Comparison of ENCODE assay signal across 8 mouse cellular contexts in the genomic region with DNA sequence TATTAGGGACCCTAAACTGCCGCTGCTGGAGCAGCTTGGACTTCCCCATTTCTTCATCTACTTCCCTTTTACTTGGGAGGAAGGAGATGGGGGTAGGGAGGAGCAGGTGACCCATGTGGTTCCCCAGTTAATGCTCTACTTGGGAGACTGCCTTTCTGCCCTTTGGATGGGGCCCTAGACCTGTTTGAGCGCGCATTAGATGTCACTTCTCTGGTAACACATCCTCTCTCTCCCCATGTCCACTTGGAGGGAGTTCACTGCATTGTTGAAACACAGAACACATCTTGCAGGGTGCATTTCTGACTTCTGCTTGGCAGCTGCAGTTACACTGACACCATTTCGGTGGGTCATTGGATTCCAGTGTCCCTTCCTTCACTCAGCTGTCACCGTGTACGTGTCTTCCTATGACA. TPM values are rescaled to one million over a fixed set of nuclear protein-coding genes. Genes with fewer than 3 reads are reported as not detected.
DNase-seq lines count a peak whose midpoint lies in the region; ATAC-seq and TF ChIP-seq lines count a peak whose summit lies in the region.

No protein-coding gene starts in this region.

- no peaks in the 10 kb centered on the region for H3K36me3 ChIP-seq in kidney, embryonic 14.5 days (ENCODE audit: control insufficient read depth, insufficient read depth, low read length)
- no peaks in the 10 kb centered on the region for H3K36me3 ChIP-seq in hindbrain, embryonic 11.5 days (ENCODE audit: control insufficient read depth, insufficient read depth, low read length)
- no peaks in the 10 kb centered on the region for H3K36me3 ChIP-seq in liver, postnatal 0 days (replicated peaks; ENCODE audit: insufficient read depth, low read length)
- peaks cover 4% of the 10 kb centered on the region; the same call in 1 of the 2 replicates for H3K36me3 ChIP-seq in stomach, embryonic 14.5 days (ENCODE audit: control insufficient read depth, insufficient read depth, low read length)

- H3K4me3 ChIP-seq in kidney, embryonic 14.5 days (ENCODE audit: low read length), result no peak overlapping the region
- no peak overlapping the region for H3K4me3 ChIP-seq in hindbrain, embryonic 11.5 days (ENCODE audit: low read depth, low read length)
- H3K4me3 ChIP-seq in liver, postnatal 0 days (ENCODE audit: low read depth, low read length), result peak overlapping the region; percentile 56; the same call in 1 of the 2 replicates
- H3K4me3 ChIP-seq in stomach, embryonic 14.5 days (ENCODE audit: low read depth, low read length), result no peak overlapping the region

- H3K27me3 ChIP-seq in kidney, embryonic 14.5 days (ENCODE audit: control insufficient read depth, insufficient read depth, low read length), result 0 out of 2 replicates have a peak, but pooled peaks cover 3% of the 10 kb centered on the region
- no peaks in the 10 kb centered on the region; the same call in 1 of the 2 replicates for H3K27me3 ChIP-seq in hindbrain, embryonic 11.5 days (ENCODE audit: control insufficient read depth, insufficient read depth, low read length)
- H3K27me3 ChIP-seq in liver, postnatal 0 days (ENCODE audit: insufficient read depth, low read length), result peaks cover 8% of the 10 kb centered on the region; the same call in 1 of the 2 replicates
- H3K27me3 ChIP-seq in stomach, embryonic 14.5 days (ENCODE audit: control insufficient read depth, insufficient read depth, low read length), result no peaks in the 10 kb centered on the region

- H3K27ac ChIP-seq in kidney, embryonic 14.5 days (ENCODE audit: low read depth, low read length), result no peak overlapping the region
- H3K27ac ChIP-seq in hindbrain, embryonic 11.5 days (ENCODE audit: low read depth, low read length), result no peak overlapping the region
- H3K27ac ChIP-seq in liver, postnatal 0 days (ENCODE audit: low read depth), result peak overlapping the region; percentile 81
- H3K27ac ChIP-seq in stomach, embryonic 14.5 days (ENCODE audit: low read length), result peak overlapping the region; percentile 22; the same call in 1 of the 2 replicates

- H3K9ac ChIP-seq in kidney, embryonic 14.5 days (ENCODE audit: low read depth, low read length), result no peak overlapping the region
- no peak overlapping the region for H3K9ac ChIP-seq in hindbrain, embryonic 11.5 days (ENCODE audit: low read depth, low read length)
- no peak overlapping the region for H3K9ac ChIP-seq in liver, postnatal 0 days (replicated peaks)
- H3K9ac ChIP-seq in stomach, embryonic 14.5 days (replicated peaks; ENCODE audit: low read depth, low read length), result no peak overlapping the region

- no peak for TF ChIP-seq EP300 in liver, postnatal 0 days (IDR thresholded peaks at IDR 0.05; ENCODE audit: low read depth)

- no peak overlapping the region for H3K4me2 ChIP-seq in kidney, embryonic 14.5 days (replicated peaks; ENCODE audit: low read depth, low read length)
- peak overlapping the region; percentile 7; the same call in 1 of the 2 replicates for H3K4me2 ChIP-seq in hindbrain, embryonic 11.5 days (replicated peaks; ENCODE audit: low read depth, low read length)
- peak overlapping the region; percentile 67 for H3K4me2 ChIP-seq in liver, postnatal 0 days (ENCODE audit: low read depth, low read length)
- no peak overlapping the region; the same call in 1 of the 2 replicates for H3K4me2 ChIP-seq in stomach, embryonic 14.5 days (replicated peaks; ENCODE audit: low read depth, low read length)

- 49% methylated on average over 6 of the region's 6 CpGs for WGBS in kidney, embryonic 14.5 days
- WGBS in hindbrain, embryonic 11.5 days, result 45% methylated on average over 6 of the region's 6 CpGs
- 21% methylated on average over 6 of the region's 6 CpGs for WGBS in liver, postnatal 0 days (ENCODE audit: insufficient replicate concordance)
- 38% methylated on average over 6 of the region's 6 CpGs for WGBS in stomach, embryonic 14.5 days

- ATAC-seq in kidney, embryonic 14.5 days (ENCODE audit: low FRiP score, low TSS enrichment), result no peak
- peak; percentile 37 for ATAC-seq in common myeloid progenitor, adult 5-6 weeks (replicated peaks; ENCODE audit: low read depth, poor library complexity, severe bottlenecking)
- ATAC-seq in hindbrain, embryonic 11.5 days (ENCODE audit: low FRiP score), result no peak
- peak; percentile 57 for ATAC-seq in liver, postnatal 0 days
- ATAC-seq in stomach, embryonic 14.5 days (ENCODE audit: insufficient number of reproducible peaks, insufficient read depth, low FRiP score, low read depth), result no peak

- DNase-seq in kidney, adult 11 months, result peak; percentile 20
- DNase-seq in hindbrain, embryonic 11.5 days (ENCODE audit: low spot score), result peak; percentile 12
- DNase-seq in liver, postnatal 0 days, result peak; percentile 20
- DNase-seq in right cerebral cortex, postnatal 36 days (ENCODE audit: low spot score in 2 of 2), result no peak
- no peak for DNase-seq in gastrocnemius, adult 18-20 months (ENCODE audit: low spot score)

- no peaks in the 10 kb centered on the region for H3K9me3 ChIP-seq in kidney, embryonic 14.5 days (ENCODE audit: control insufficient read depth, low read length)
- H3K9me3 ChIP-seq in hindbrain, embryonic 11.5 days (ENCODE audit: control insufficient read depth, low read length), result no peaks in the 10 kb centered on the region
- H3K9me3 ChIP-seq in liver, postnatal 0 days (ENCODE audit: low read length), result no peaks in the 10 kb centered on the region
- H3K9me3 ChIP-seq in stomach, embryonic 14.5 days (ENCODE audit: control insufficient read depth, low read depth, low read length), result no peaks in the 10 kb centered on the region

- TF ChIP-seq CTCF in liver, postnatal 0 days (IDR thresholded peaks at IDR 0.05; ENCODE audit: low read depth), result no peak

- H3K4me1 ChIP-seq in kidney, embryonic 14.5 days (ENCODE audit: control insufficient read depth, insufficient read depth, low read length), result no peaks in the 10 kb centered on the region
- H3K4me1 ChIP-seq in hindbrain, embryonic 11.5 days (replicated peaks; ENCODE audit: control insufficient read depth, insufficient read depth, low read length), result peaks cover 2% of the 10 kb centered on the region; the same call in 1 of the 2 replicates
- H3K4me1 ChIP-seq in liver, postnatal 0 days (ENCODE audit: insufficient read depth), result no peaks in the 10 kb centered on the region
- H3K4me1 ChIP-seq in stomach, embryonic 14.5 days (ENCODE audit: control insufficient read depth, insufficient read depth, low read length), result no peaks in the 10 kb centered on the region

RNA-seq across cellular contexts. Expression of a gene that starts 1.2 kb away (rescaled TPM):
- 2,072 and 3,120 TPM in 2 replicates for polyA plus RNA-seq in kidney, embryonic 14.5 days (2014; fragmentation: Nextera tagmentation; extraction: Ambion mirVana)
- total RNA-seq in common myeloid progenitor, adult 5-6 weeks (2017), result 1,342 and 1,379 TPM in 2 replicates
- polyA plus RNA-seq in hindbrain, embryonic 11.5 days (2014; fragmentation: Nextera tagmentation; extraction: Ambion mirVana), result 6,076 and 6,498 TPM in 2 replicates
- polyA plus RNA-seq in liver, postnatal 0 days (2015; fragmentation: Nextera tagmentation; extraction: Ambion mirVana), result 1,722 and 1,837 TPM in 2 replicates
- polyA plus RNA-seq in stomach, embryonic 14.5 days (2014; fragmentation: Nextera tagmentation; extraction: Ambion mirVana), result 5,407 TPM in 2 replicates
- total RNA-seq in gastrocnemius, adult 18-20 months (2021), result 100 to 1,000 TPM; 127 to 178 TPM

RNA-seq across cellular contexts. Expression of a gene that starts 53.8 kb away (rescaled TPM):
- 0.10 and 0.12 TPM in 2 replicates for polyA plus RNA-seq in kidney, embryonic 14.5 days (2014; fragmentation: Nextera tagmentation; extraction: Ambion mirVana)
- 1.1 TPM in 1 of 2 replicates, not detected in the other for total RNA-seq in common myeloid progenitor, adult 5-6 weeks (2017)
- not detected in 2 replicates for polyA plus RNA-seq in hindbrain, embryonic 11.5 days (2014; fragmentation: Nextera tagmentation; extraction: Ambion mirVana)
- polyA plus RNA-seq in liver, postnatal 0 days (2015; fragmentation: Nextera tagmentation; extraction: Ambion mirVana), result 0.96 and 1.2 TPM in 2 replicates
- polyA plus RNA-seq in stomach, embryonic 14.5 days (2014; fragmentation: Nextera tagmentation; extraction: Ambion mirVana), result 0.20 and 0.62 TPM in 2 replicates
- under 1 TPM; 0.40 to 0.84 TPM for total RNA-seq in gastrocnemius, adult 18-20 months (2021)

Comparison
In these comparisons a context has a peak if more than half of its experiments do, and no peak if none do; other contexts are left out.
1. DNase-seq: peak in kidney, adult 11 months (single experiment), hindbrain, embryonic 11.5 days (single experiment) and liver, postnatal 0 days (single experiment); none in right cerebral cortex, postnatal 36 days (0 of 2) and gastrocnemius, adult 18-20 months (single experiment).
2. ATAC-seq: peak in common myeloid progenitor, adult 5-6 weeks (single experiment) and liver, postnatal 0 days (single experiment); none in kidney, embryonic 14.5 days (single experiment), hindbrain, embryonic 11.5 days (single experiment) and stomach, embryonic 14.5 days (single experiment).
3. H3K27ac ChIP-seq: peak in liver, postnatal 0 days (single experiment) and stomach, embryonic 14.5 days (single experiment); none in kidney, embryonic 14.5 days (single experiment) and hindbrain, embryonic 11.5 days (single experiment).
4. H3K4me2 ChIP-seq: peak in hindbrain, embryonic 11.5 days (single experiment) and liver, postnatal 0 days (single experiment); none in kidney, embryonic 14.5 days (single experiment) and stomach, embryonic 14.5 days (single experiment).